Mouse (Mus musculus) erythroblast, embryonic 14.5 days (primary cell): Measurements from ENCODE around the gene Cds2.

ENCODE experiments used
- GATA1 ChIP-seq: IDR thresholded peaks from 2 replicates; pipeline ENCODE4 v1.6.1; 2012; ENCODE audit warnings: low read length, inconsistent platforms, mixed read lengths
- TAL1 ChIP-seq: IDR thresholded peaks from 3 replicates; pipeline ENCODE4 v1.6.1; 2012; ENCODE audit warnings: low read length, inconsistent platforms, mixed read lengths

DNA sequence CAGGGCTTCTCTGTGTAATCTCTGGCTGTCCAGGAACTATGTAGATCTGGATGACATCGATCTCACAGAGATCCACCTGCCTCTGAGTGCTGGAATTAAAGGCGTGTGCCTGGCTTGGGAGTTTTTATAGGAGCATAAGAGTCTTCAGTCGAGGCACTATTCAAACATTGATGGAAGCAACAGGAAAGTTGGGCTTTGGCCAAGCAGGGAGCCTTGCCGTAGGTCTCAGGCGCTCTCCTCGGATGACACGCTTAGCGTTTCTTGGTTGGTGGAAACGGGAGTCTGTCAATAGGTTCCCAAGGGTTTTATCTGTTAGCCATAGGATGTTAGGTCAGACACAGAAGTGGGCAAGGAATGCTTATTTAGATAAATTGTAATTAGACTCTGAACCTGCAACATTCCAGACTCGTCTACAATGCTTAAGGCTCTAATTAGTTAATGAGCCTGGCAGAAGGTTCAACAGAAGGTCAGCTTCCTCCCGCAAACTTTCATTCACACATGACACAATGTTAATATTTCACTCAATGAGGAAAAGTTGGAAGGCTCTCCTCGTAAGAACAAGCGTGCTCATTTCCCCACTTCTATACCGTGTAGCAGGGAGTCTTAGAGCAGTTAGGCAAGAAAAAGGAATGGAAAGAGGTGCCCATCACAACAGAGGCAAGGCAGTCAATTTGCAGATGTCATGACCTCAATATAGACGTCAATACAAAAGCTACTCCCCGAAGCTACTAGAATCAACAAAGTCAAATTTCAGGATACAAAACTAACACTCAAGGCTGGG is 28.8 kb upstream of the Cds2 start:
- TF ChIP-seq GATA1 (no peak), TAL1 (no peak)
